Mouse (Mus musculus): ENCODE measurements around the gene Hibch.

DNA sequence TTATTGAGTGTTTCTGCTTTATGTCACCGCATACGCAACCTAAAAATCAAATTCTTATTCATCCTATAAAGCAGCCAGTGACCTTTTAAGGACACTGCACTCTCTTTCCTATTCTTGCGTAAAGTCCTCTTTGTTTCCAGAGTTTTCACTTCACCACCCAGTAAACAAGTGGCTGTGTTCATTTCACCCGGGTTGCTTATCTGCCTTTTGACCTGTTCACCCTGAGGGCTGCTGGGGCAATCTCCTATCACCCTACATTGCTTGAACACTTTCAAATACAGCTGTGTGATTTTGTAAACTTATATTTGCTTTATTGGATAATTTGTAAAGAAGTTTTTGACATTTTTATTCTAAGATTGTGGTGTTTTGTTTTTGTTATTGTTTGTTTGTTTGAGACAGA, 4.7 kb downstream of the Hibch start:
- no peak for TF ChIP-seq CTCF (IDR thresholded peaks at IDR 0.05)
- no peak for TF ChIP-seq EP300 (IDR thresholded peaks at IDR 0.05)
